Mouse (Mus musculus) lung, postnatal 36 days (tissue): ENCODE measurements around the gene Gpr82.
A peak's percentile ranks its signal among the peaks of the same experiment; 100 is the strongest.

ENCODE experiments used
- DNase-seq: peaks from one replicate; pipeline ENCODE4 v3.0.0; 2022; ENCODE audit warnings: mixed read lengths

Gpr82 gene

GRCm38 (mm10) chrX:13700681-13701080, 39.5 kb downstream of the Gpr82 start:
- DNase-seq = peak; percentile 56

GRCm38 (mm10) chrX:13705051-13705450, 43.9 kb downstream of the Gpr82 start:
- peak; percentile 50 for DNase-seq

GRCm38 (mm10) chrX:13710174-13710573, 49.0 kb downstream of the Gpr82 start:
- peak; percentile 77 for DNase-seq
